Mouse (Mus musculus) embryonic fibroblast, embryonic 13.5 days (primary cell): ENCODE data around the gene Ubac2.

ENCODE experiments used
- CTCF ChIP-seq: IDR thresholded peaks from 2 replicates; pipeline ENCODE4 v1.5.1; 2011; ENCODE audit warnings: mild to moderate bottlenecking, control low read depth, low read length, moderate library complexity, borderline replicate concordance; ENCODE audit not compliant: insufficient read depth
- POLR2A ChIP-seq: IDR thresholded peaks from 2 replicates; pipeline ENCODE4 v1.6.1; 2011; ENCODE audit warnings: low read depth, mild to moderate bottlenecking, control low read depth, low read length, moderate library complexity

- TF ChIP-seq CTCF (no peak), POLR2A (no peak)
Observed at GRCm38 (mm10) chr14:121947201-121947760, 68.9 kb downstream of the Ubac2 start.
